Mouse (Mus musculus) hindbrain, postnatal 0 days (tissue): Measurements from ENCODE around the gene Hoxc6. TPM values are rescaled to one million over a fixed set of nuclear protein-coding genes. Genes with fewer than 3 reads are reported as not detected.

Source experiments
- ATAC-seq: fragments of 200-750 bp; cut with Nextera tagmentation; 2 replicates; pipeline ENCODE4 v1.8.0; 2017; ENCODE audit warnings: mild to moderate bottlenecking, moderate TSS enrichment, moderate library complexity
- DNase-seq: peaks from one replicate; pipeline ENCODE4 v3.0.0-alpha.2; 2015; ENCODE audit warnings: low spot score
- H3K27ac ChIP-seq: fragments of 300-500 bp; sonication (generic); 2 replicates; pipeline ENCODE4 v1.5.1; 2014; ENCODE audit warnings: mild to moderate bottlenecking
- H3K27me3 ChIP-seq: fragments of 300-500 bp; sonication (generic); 2 replicates; pipeline ENCODE4 v1.6.1; 2014; ENCODE audit warnings: low read length, mixed read lengths; ENCODE audit not compliant: insufficient read depth
- H3K36me3 ChIP-seq: fragments of 300-500 bp; sonication (generic); 2 replicates; pipeline ENCODE4 v1.6.1; 2014; ENCODE audit warnings: low read length, mixed read lengths; ENCODE audit not compliant: insufficient read depth
- H3K4me1 ChIP-seq: fragments of 300-500 bp; sonication (generic); 2 replicates; pipeline ENCODE4 v1.6.1; 2014; ENCODE audit warnings: antibody characterized with exemption, low read length, mixed read lengths; ENCODE audit not compliant: insufficient read depth
- H3K4me2 ChIP-seq: fragments of 300-500 bp; sonication (generic); 2 replicates; pipeline ENCODE4 v1.6.1; 2014; ENCODE audit warnings: low read depth, mild to moderate bottlenecking, low read length, moderate library complexity, mixed read lengths
- H3K4me3 ChIP-seq: fragments of 300-500 bp; sonication (generic); 2 replicates; pipeline ENCODE4 v1.5.1; 2014; ENCODE audit warnings: low read length
- H3K9ac ChIP-seq: fragments of 300-500 bp; sonication (generic); replicated peaks from 2 replicates; pipeline ENCODE4 v1.6.1; 2014; ENCODE audit warnings: mild to moderate bottlenecking, low read length, moderate library complexity, mixed read lengths
- H3K9me3 ChIP-seq: fragments of 300-500 bp; sonication (generic); 2 replicates; pipeline ENCODE4 v1.6.1; 2016; ENCODE audit warnings: low read length, mixed read lengths
- CTCF ChIP-seq: IDR thresholded peaks from 2 replicates; pipeline ENCODE4 v1.5.1; 2016; ENCODE audit warnings: antibody characterized with exemption, control low read depth, low read depth
- WGBS: fragments of 180-500 bp; shearing (Covaris S2); extraction: QIAGEN DNeasy Blood & Tissue Kit; methylation state at CpG from one replicate; pipeline ENCODE4 v1.1.7; 2014; 5-methylcytosine and 5-hydroxymethylcytosine counted together
- polyA plus RNA-seq: library from polyadenylated mRNA; unstranded; fragments of >200 nt; fragmentation: Nextera tagmentation; extraction: Ambion mirVana; gene quantifications from 2 replicates; pipeline ENCODE4 v1.2.1, GENCODE M21; 2015
- total RNA-seq: library from RNA; depleted of rRNA; stranded (reverse); fragments of >200 nt; gene quantifications from 2 replicates; pipeline ENCODE4 v1.2.3, GENCODE M21; 2014

Hoxc6 gene
- total and polyA plus RNA-seq, 2 experiments from 2014 or later = 0.59 to 1.4 TPM

GRCm38 (mm10) chr15:102998608-102999182 lies 638 bp downstream of the Hoxc6 start:
- H3K4me2 ChIP-seq = peak overlapping the region; percentile 56

GRCm38 (mm10) chr15:102999183-102999831 lies 1.2 kb downstream of the Hoxc6 start:
- Histone ChIP-seq H3K9me3 (no peaks in the 10 kb centered on the region), H3K27me3 (peaks cover 97% of the 10 kb centered on the region), H3K4me3 (peak overlapping the region; percentile 35), H3K27ac (no peak overlapping the region), H3K36me3 (no peaks in the 10 kb centered on the region), H3K4me1 (peaks cover 4% of the 10 kb centered on the region; the same call in 1 of the 2 replicates), H3K9ac (no peak overlapping the region), H3K4me2 (peak overlapping the region; percentile 56)
- no peak for TF ChIP-seq CTCF
- DNase-seq = peak; percentile 58
- under 1% methylated on average over 32 of the region's 33 CpGs for WGBS
- 0 out of 2 replicates have a peak, but pooled peaks have one; percentile 40 for ATAC-seq

More at GRCm38 (mm10) chr15:102998608-102999182, 638 bp downstream of the Hoxc6 start:
- Histone ChIP-seq H3K27ac (no peak overlapping the region), H3K9me3 (no peaks in the 10 kb centered on the region), H3K9ac (no peak overlapping the region), H3K4me1 (peaks cover 4% of the 10 kb centered on the region; the same call in 1 of the 2 replicates), H3K27me3 (peaks cover 93% of the 10 kb centered on the region), H3K36me3 (no peaks in the 10 kb centered on the region), H3K4me3 (peak overlapping the region; percentile 35)
- no peak for TF ChIP-seq CTCF
- DNase-seq = no peak
- ATAC-seq = no peak
- whole genome bisulfite sequencing = 2% methylated on average over 19 of the region's 19 CpGs

- no peak overlapping the region for H3K4me3 ChIP-seq
- 7% methylated on average over 11 of the region's 11 CpGs for WGBS
- ATAC-seq = 0 out of 2 replicates have a peak, but pooled peaks have one; percentile 10
- no peak for TF ChIP-seq CTCF
- peaks cover 97% of the 10 kb centered on the region for H3K27me3 ChIP-seq
- no peaks in the 10 kb centered on the region for H3K9me3 ChIP-seq
- H3K4me2 ChIP-seq = peak overlapping the region; percentile 56; the same call in 1 of the 2 replicates
- DNase-seq = no peak
- H3K9ac ChIP-seq = no peak overlapping the region
- no peak overlapping the region for H3K27ac ChIP-seq
- no peaks in the 10 kb centered on the region for H3K36me3 ChIP-seq
- peaks cover 4% of the 10 kb centered on the region; the same call in 1 of the 2 replicates for H3K4me1 ChIP-seq
These were observed 1.9 kb downstream of the Hoxc6 start for GRCm38 (mm10) chr15:102999955-103000354.

DNA sequence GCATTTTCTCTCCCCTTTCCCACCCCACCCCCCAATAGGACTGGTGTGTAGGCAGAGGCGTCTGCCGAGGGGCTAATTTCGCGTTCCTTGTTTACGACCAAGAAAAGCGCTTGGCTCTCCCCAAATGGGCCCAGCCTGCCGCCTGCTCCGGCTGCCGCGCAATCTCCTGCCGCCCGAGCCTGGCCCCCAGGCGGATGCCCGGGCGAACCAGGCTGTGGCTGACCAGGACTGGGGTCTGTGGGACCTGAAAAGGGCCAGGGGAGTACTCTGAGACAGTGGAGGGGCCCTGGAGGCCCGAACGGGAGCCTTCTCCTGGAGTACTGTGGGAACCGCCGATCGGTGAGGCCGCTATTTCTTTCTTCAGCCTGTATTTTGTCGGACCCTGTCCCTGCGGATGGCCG lies 2.4 kb downstream of the Hoxc6 start:
- Histone ChIP-seq H3K4me2 (no peak overlapping the region), H3K27me3 (peaks cover 97% of the 10 kb centered on the region)

DNA sequence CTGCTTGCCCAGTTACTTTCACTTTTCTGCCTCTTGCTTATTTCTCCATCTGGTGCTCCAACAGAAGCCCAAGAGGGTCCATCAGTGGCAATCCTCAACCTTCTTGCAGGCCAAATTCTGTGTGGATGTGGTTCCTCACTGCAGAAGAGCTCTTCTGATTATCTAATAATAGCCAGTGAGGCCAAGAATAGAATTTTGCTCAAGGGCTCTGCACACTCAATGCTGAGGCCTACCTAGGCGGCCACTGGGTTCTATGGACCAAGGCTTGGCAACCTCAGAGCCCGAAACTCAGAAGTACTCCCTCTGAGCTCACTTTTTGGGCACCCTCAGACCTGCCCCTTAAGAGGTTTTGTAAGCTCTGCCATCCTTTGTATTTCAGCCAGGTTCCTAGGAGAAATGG lies 3.3 kb downstream of the Hoxc6 start:
- no peak overlapping the region for H3K4me3 ChIP-seq
- WGBS = 13% methylated on average over 2 of the region's 2 CpGs
- TF ChIP-seq CTCF = no peak
- H3K27ac ChIP-seq = no peak overlapping the region
- peaks cover 4% of the 10 kb centered on the region; the same call in 1 of the 2 replicates for H3K4me1 ChIP-seq
- ATAC-seq (no peak), DNase-seq (no peak)
- no peak overlapping the region for H3K4me2 ChIP-seq
- H3K36me3 ChIP-seq = no peaks in the 10 kb centered on the region
- no peaks in the 10 kb centered on the region for H3K9me3 ChIP-seq
- H3K9ac ChIP-seq = no peak overlapping the region
- H3K27me3 ChIP-seq = peaks cover 99% of the 10 kb centered on the region

More for the DNA sequence above, 2.4 kb downstream of the Hoxc6 start:
- H3K4me1 ChIP-seq = peaks cover 4% of the 10 kb centered on the region; the same call in 1 of the 2 replicates
- H3K4me3 ChIP-seq = peak overlapping the region; percentile 8; the same call in 1 of the 2 replicates
- no peak for TF ChIP-seq CTCF
- no peak for DNase-seq
- H3K36me3 ChIP-seq = no peaks in the 10 kb centered on the region
- no peak overlapping the region for H3K9ac ChIP-seq
- no peak overlapping the region for H3K27ac ChIP-seq
- no peak for ATAC-seq
- H3K9me3 ChIP-seq = no peaks in the 10 kb centered on the region
- WGBS = 4% methylated on average over 24 of the region's 24 CpGs

DNA sequence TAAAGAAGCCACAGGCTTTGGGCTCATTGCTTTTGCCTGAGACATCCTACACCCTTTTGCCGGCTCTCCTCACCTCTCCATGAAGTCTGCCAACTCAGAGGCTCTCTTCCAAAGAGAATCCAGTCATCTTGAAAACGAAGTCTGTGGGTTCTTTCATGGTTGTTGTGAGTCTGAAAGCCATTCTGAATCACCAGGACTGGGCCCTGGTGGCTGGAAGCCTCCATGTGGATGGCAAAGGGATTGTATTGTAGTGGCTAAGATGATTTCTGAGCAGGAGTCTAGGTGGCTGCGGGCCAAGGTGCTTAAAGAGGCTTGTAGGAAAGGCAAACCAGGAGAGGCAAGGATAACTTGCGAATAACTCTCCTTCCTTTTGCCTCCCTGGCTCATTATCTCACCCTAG lies 4.1 kb downstream of the Hoxc6 start:
- WGBS = 7% methylated on average over 4 of the region's 4 CpGs
- DNase-seq = no peak
- H3K4me2 ChIP-seq = no peak overlapping the region
- H3K9ac ChIP-seq = no peak overlapping the region
- no peak for ATAC-seq
- no peaks in the 10 kb centered on the region for H3K9me3 ChIP-seq
- no peak overlapping the region for H3K27ac ChIP-seq
- H3K36me3 ChIP-seq = no peaks in the 10 kb centered on the region
- TF ChIP-seq CTCF = no peak
- H3K4me3 ChIP-seq = no peak overlapping the region
- H3K27me3 ChIP-seq = peaks cover 100% of the 10 kb centered on the region
- H3K4me1 ChIP-seq = peaks cover 4% of the 10 kb centered on the region; the same call in 1 of the 2 replicates
